Mouse (Mus musculus): Measurements from ENCODE around the gene Prkci.

Prkci gene

GRCm38 (mm10) chr3:31083507-31084245 is 88.1 kb downstream of the Prkci start:
- DNase-seq (ENCODE audit: low read depth) = peak; percentile 84

GRCm38 (mm10) chr3:31085000-31085399 is 89.5 kb downstream of the Prkci start:
- DNase-seq (ENCODE audit: low read depth) = no peak

- DNase-seq (ENCODE audit: low read depth) = no peak
These were observed 93.5 kb downstream of the Prkci start for GRCm38 (mm10) chr3:31088789-31089775.

GRCm38 (mm10) chr3:31089956-31090355 is 94.4 kb downstream of the Prkci start:
- peak; percentile 89 for DNase-seq (ENCODE audit: low read depth)

GRCm38 (mm10) chr3:31093196-31093595 is 97.6 kb downstream of the Prkci start:
- peak; percentile 46 for DNase-seq (ENCODE audit: low read depth)

- DNase-seq (ENCODE audit: low read depth) = peak; percentile 91
These were observed 98.2 kb downstream of the Prkci start for GRCm38 (mm10) chr3:31093627-31094351.

GRCm38 (mm10) chr3:31094531-31095178 is 99.1 kb downstream of the Prkci start, which contains the start of gene Skil:
TSS of gene Skil (plus strand) at chr3:31095058.
- peak; percentile 93 for DNase-seq (ENCODE audit: low read depth)

- DNase-seq (ENCODE audit: low read depth) = no peak
These were observed 99.6 kb downstream of the Prkci start for GRCm38 (mm10) chr3:31095179-31095490.

- DNase-seq (ENCODE audit: low read depth) = peak; percentile 54
These were observed 100.1 kb downstream of the Prkci start for GRCm38 (mm10) chr3:31095491-31096154.

GRCm38 (mm10) chr3:31096155-31097101 is 100.9 kb downstream of the Prkci start:
- no peak for DNase-seq (ENCODE audit: low read depth)

GRCm38 (mm10) chr3:31097102-31097720 is 101.7 kb downstream of the Prkci start:
- DNase-seq (ENCODE audit: low read depth) = no peak

GRCm38 (mm10) chr3:31097976-31098375 is 102.4 kb downstream of the Prkci start:
- no peak for DNase-seq (ENCODE audit: low read depth)

- DNase-seq (ENCODE audit: low read depth) = no peak
These were observed 103.0 kb downstream of the Prkci start for GRCm38 (mm10) chr3:31098556-31098955.

GRCm38 (mm10) chr3:31100026-31100425 is 104.5 kb downstream of the Prkci start:
- DNase-seq (ENCODE audit: low read depth) = no peak

GRCm38 (mm10) chr3:31100802-31101201 is 105.3 kb downstream of the Prkci start:
- DNase-seq (ENCODE audit: low read depth) = no peak
